Mouse (Mus musculus) urinary bladder, postnatal 25 days (tissue): Measurements from ENCODE around the gene Ak2.

Experiments used
- DNase-seq: peaks from one replicate; pipeline ENCODE4 v3.0.0; 2022; ENCODE audit warnings: low spot score

Gene Ak2

GRCm38 (mm10) chr4:128974677-128975076 lies 17.1 kb upstream of the Ak2 start:
- no peak for DNase-seq

GRCm38 (mm10) chr4:128976577-128976976 lies 15.2 kb upstream of the Ak2 start:
- DNase-seq = no peak

GRCm38 (mm10) chr4:128977217-128977616 lies 14.5 kb upstream of the Ak2 start:
- no peak for DNase-seq

GRCm38 (mm10) chr4:128978634-128979033 lies 13.1 kb upstream of the Ak2 start:
- DNase-seq = no peak

- no peak for DNase-seq
Observed at GRCm38 (mm10) chr4:128980890-128981832, 10.6 kb upstream of the Ak2 start.

GRCm38 (mm10) chr4:128981833-128982180 lies 10.0 kb upstream of the Ak2 start:
- DNase-seq = no peak

GRCm38 (mm10) chr4:128983151-128983550 lies 8.6 kb upstream of the Ak2 start:
- DNase-seq = no peak

- no peak for DNase-seq
Observed at GRCm38 (mm10) chr4:128983656-128984055, 8.1 kb upstream of the Ak2 start.

- DNase-seq = no peak
Observed at GRCm38 (mm10) chr4:128984600-128984999, 7.2 kb upstream of the Ak2 start.

- no peak for DNase-seq
Observed at GRCm38 (mm10) chr4:128988911-128989310, 2.8 kb upstream of the Ak2 start.

GRCm38 (mm10) chr4:128989678-128990077 lies 2.1 kb upstream of the Ak2 start:
- DNase-seq = no peak

GRCm38 (mm10) chr4:128992176-128992575 lies 418 bp downstream of the Ak2 start:
- no peak for DNase-seq

- DNase-seq = peak; percentile 93
Observed at GRCm38 (mm10) chr4:128993025-128993662, 1.4 kb downstream of the Ak2 start.

- no peak for DNase-seq
Observed at GRCm38 (mm10) chr4:128993675-128994074, 1.9 kb downstream of the Ak2 start.

GRCm38 (mm10) chr4:128995238-128995637 lies 3.5 kb downstream of the Ak2 start:
- DNase-seq = no peak

- DNase-seq = no peak
Observed at GRCm38 (mm10) chr4:128997258-128997657, 5.5 kb downstream of the Ak2 start.

GRCm38 (mm10) chr4:128998401-128998800 lies 6.6 kb downstream of the Ak2 start:
- DNase-seq = no peak

- no peak for DNase-seq
Observed at GRCm38 (mm10) chr4:129000786-129001185, 9.0 kb downstream of the Ak2 start.

GRCm38 (mm10) chr4:129003720-129004119 lies 12.0 kb downstream of the Ak2 start:
- DNase-seq = no peak

GRCm38 (mm10) chr4:129008006-129008519 lies 16.3 kb downstream of the Ak2 start:
- no peak for DNase-seq

- no peak for DNase-seq
Observed at GRCm38 (mm10) chr4:129008672-129009071, 16.9 kb downstream of the Ak2 start.

- no peak for DNase-seq
Observed at GRCm38 (mm10) chr4:129009521-129009920, 17.8 kb downstream of the Ak2 start.

GRCm38 (mm10) chr4:129011604-129012121 lies 19.9 kb downstream of the Ak2 start:
- DNase-seq = peak; percentile 39
